Mouse (Mus musculus) forebrain, postnatal 0 days (tissue): ENCODE data around the gene Galk1. TPM values are rescaled to one million over a fixed set of nuclear protein-coding genes. Genes with fewer than 3 reads are reported as not detected.

ENCODE experiments used
- ATAC-seq: fragments of 200-750 bp; cut with Nextera tagmentation; 2 replicates; pipeline ENCODE4 v1.8.0; 2017; ENCODE audit warnings: mild to moderate bottlenecking, moderate library complexity
- DNase-seq: peaks from one replicate; pipeline ENCODE4 v3.0.0-alpha.2; 2015
- H3K27ac ChIP-seq: fragments of 300-500 bp; sonication (generic); 2 replicates; pipeline ENCODE4 v1.5.1; 2014; ENCODE audit warnings: low read depth, mild to moderate bottlenecking, antibody characterized with exemption, low read length, moderate library complexity, mixed read lengths
- H3K27me3 ChIP-seq: fragments of 300-500 bp; sonication (generic); 2 replicates; pipeline ENCODE4 v1.6.1; 2014; ENCODE audit warnings: mild to moderate bottlenecking, low read length, mixed read lengths; ENCODE audit not compliant: insufficient read depth
- H3K36me3 ChIP-seq: fragments of 300-500 bp; sonication (generic); 2 replicates; pipeline ENCODE4 v1.6.1; 2014; ENCODE audit warnings: mild to moderate bottlenecking, moderate library complexity; ENCODE audit not compliant: insufficient read depth
- H3K4me1 ChIP-seq: fragments of 300-500 bp; sonication (generic); 2 replicates; pipeline ENCODE4 v1.6.1; 2014; ENCODE audit warnings: antibody characterized with exemption; ENCODE audit not compliant: insufficient read depth
- H3K4me2 ChIP-seq: fragments of 300-500 bp; sonication (generic); 2 replicates; pipeline ENCODE4 v1.6.1; 2014; ENCODE audit warnings: low read depth, mild to moderate bottlenecking, moderate library complexity
- H3K4me3 ChIP-seq: fragments of 300-500 bp; sonication (generic); 2 replicates; pipeline ENCODE4 v1.5.1; 2014; ENCODE audit warnings: low read depth, low read length, mixed read lengths
- H3K9ac ChIP-seq: fragments of 300-500 bp; sonication (generic); 2 replicates; pipeline ENCODE4 v1.6.1; 2014; ENCODE audit warnings: mild to moderate bottlenecking
- H3K9me3 ChIP-seq: fragments of 300-500 bp; sonication (generic); 2 replicates; pipeline ENCODE4 v1.6.1; 2016; ENCODE audit warnings: low read length
- CTCF ChIP-seq: sonication (generic); IDR thresholded peaks from 2 replicates; pipeline ENCODE4 v1.5.1; 2016; ENCODE audit warnings: antibody characterized with exemption, control low read depth, low read depth
- WGBS: fragments of 180-500 bp; shearing (Covaris S2); extraction: QIAGEN DNeasy Blood & Tissue Kit; methylation state at CpG from one replicate; pipeline ENCODE4 v1.1.7; 2014; 5-methylcytosine and 5-hydroxymethylcytosine counted together
- polyA plus RNA-seq: library from polyadenylated mRNA; unstranded; fragments of >200 nt; fragmentation: Nextera tagmentation; extraction: Ambion mirVana; gene quantifications from 2 replicates; pipeline ENCODE4 v1.2.1, GENCODE M21; 2015
- total RNA-seq: library from RNA; depleted of rRNA; stranded (reverse); fragments of >200 nt; gene quantifications from 2 replicates; pipeline ENCODE4 v1.2.3, GENCODE M21; 2014; rRNA removed

Galk1 gene
- total and polyA plus RNA-seq, 2 experiments from 2014 or later: 42.6 to 61.1 TPM

DNA sequence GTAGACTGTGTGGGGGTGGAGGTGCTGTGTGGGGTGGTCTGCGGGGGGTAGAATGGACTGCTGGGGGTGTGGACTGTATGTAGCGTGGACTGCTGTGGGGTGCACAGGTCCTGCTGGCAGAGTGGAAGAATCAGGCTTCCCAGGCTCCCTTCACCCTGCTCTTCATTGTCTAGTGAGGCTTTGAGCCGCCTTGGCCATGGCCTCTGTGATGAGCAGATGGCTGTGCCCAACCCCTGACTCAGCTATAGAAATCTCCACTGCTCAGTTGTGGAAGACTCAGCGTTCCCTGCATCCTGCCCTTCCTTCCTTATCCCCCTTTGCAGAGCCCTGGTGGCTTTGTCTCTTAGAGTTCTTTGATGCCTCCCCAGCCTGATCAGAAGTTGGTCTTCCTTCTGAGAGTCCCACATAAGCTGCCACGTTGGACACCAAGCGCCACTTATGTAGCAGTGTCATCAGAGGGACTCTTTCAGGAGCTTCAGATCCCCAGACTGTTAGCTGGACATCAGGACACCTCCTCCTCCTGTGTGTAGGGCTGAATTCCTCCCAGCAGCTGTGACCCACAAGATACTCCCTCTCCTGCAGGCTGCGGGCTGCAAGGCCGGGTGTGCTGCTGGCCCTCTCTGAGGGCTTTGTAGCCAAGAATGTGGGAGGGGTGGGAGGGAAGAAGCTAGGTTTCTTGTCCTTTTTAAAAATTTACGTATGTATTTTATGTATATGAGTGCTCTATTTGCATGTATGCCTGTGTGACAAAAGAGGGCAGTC, 49.7 kb downstream of the Galk1 start:
- Histone ChIP-seq H3K4me2 (no peak overlapping the region), H3K36me3 (peaks cover 82% of the 10 kb centered on the region), H3K9me3 (no peaks in the 10 kb centered on the region), H3K9ac (no peak overlapping the region), H3K4me1 (no peaks in the 10 kb centered on the region), H3K27me3 (no peaks in the 10 kb centered on the region), H3K27ac (no peak overlapping the region), H3K4me3 (no peak overlapping the region)
- no peak for TF ChIP-seq CTCF
- DNase-seq (no peak), ATAC-seq (no peak)
- 87% methylated on average over 9 of the region's 9 CpGs for WGBS

DNA sequence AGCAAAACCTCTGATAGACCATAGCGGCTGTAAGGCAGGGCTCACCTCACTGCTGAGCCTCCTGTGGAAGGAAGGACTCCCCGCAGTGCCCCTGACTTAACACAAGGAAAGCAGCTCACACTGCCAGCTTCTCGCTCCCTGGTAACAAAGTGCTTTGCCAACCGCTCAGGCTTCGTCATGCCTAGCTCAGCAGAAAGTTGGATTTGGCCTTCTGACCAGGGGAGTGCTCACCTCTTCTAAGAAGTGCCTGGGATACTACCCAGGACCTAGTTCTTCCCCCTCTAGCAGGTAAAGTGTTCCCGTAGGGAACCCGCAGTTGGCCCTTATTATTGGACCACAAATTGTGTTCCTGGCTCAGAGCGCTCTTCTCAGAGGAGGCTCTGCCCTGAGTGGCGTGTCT, 53.5 kb downstream of the Galk1 start:
- Histone ChIP-seq H3K9ac (no peak overlapping the region), H3K27me3 (no peaks in the 10 kb centered on the region), H3K27ac (no peak overlapping the region), H3K9me3 (no peaks in the 10 kb centered on the region), H3K4me2 (no peak overlapping the region), H3K36me3 (peaks cover 68% of the 10 kb centered on the region), H3K4me1 (no peaks in the 10 kb centered on the region), H3K4me3 (no peak overlapping the region)
- ATAC-seq (no peak), DNase-seq (no peak)
- WGBS: 94% methylated on average over 9 of the region's 9 CpGs
- no peak for TF ChIP-seq CTCF

Other genes with a start within 250 kb of the Galk1 start
- gene Tmem94, start 247.3 kb downstream of the Galk1 start, total RNA-seq: 16.7 and 19.3 TPM in 2 replicates
- gene Tmem94, start 247.3 kb downstream of the Galk1 start, polyA plus RNA-seq: 12.1 and 14.9 TPM in 2 replicates
- 14.5 and 14.7 TPM in 2 replicates for gene Caskin2, start 199.1 kb downstream of the Galk1 start, total RNA-seq
- 4.5 and 6.1 TPM in 2 replicates for gene Caskin2, start 199.1 kb downstream of the Galk1 start, polyA plus RNA-seq
- gene Tsen54, start 198.0 kb downstream of the Galk1 start, total RNA-seq: 23.5 and 25.5 TPM in 2 replicates
- gene Tsen54, start 198.0 kb downstream of the Galk1 start, polyA plus RNA-seq: 16.8 and 18.1 TPM in 2 replicates
- 2.7 and 4.0 TPM in 2 replicates for gene Llgl2, start 188.7 kb downstream of the Galk1 start, total RNA-seq
- gene Llgl2, start 188.7 kb downstream of the Galk1 start, polyA plus RNA-seq: 0.72 and 1.1 TPM in 2 replicates
- not detected in 2 replicates for gene Myo15b, start 154.3 kb downstream of the Galk1 start, total RNA-seq
- gene Myo15b, start 154.3 kb downstream of the Galk1 start, polyA plus RNA-seq: 0.01 TPM in 1 of 2 replicates, not detected in the other
- 0.95 and 1.0 TPM in 2 replicates for gene Smim5, start 112.8 kb downstream of the Galk1 start, total RNA-seq
- gene Smim5, start 112.8 kb downstream of the Galk1 start, polyA plus RNA-seq: 2.4 and 2.5 TPM in 2 replicates
- gene Smim6, start 100.7 kb downstream of the Galk1 start, total RNA-seq: not detected in 2 replicates
- 0.27 TPM in 1 of 2 replicates, not detected in the other for gene Smim6, start 100.7 kb downstream of the Galk1 start, polyA plus RNA-seq
- 60.4 and 70.9 TPM in 2 replicates for gene Sap30bp, start 79.4 kb downstream of the Galk1 start, total RNA-seq
- 49.5 and 59.4 TPM in 2 replicates for gene Sap30bp, start 79.4 kb downstream of the Galk1 start, polyA plus RNA-seq
- gene Recql5, start 79.2 kb downstream of the Galk1 start, total RNA-seq: 14.5 and 18.9 TPM in 2 replicates
- gene Recql5, start 79.2 kb downstream of the Galk1 start, polyA plus RNA-seq: 6.9 and 8.4 TPM in 2 replicates
- 0.46 and 1.1 TPM in 2 replicates for gene Itgb4, start 38.0 kb downstream of the Galk1 start, total RNA-seq
- gene Itgb4, start 38.0 kb downstream of the Galk1 start, polyA plus RNA-seq: 0.93 and 1.3 TPM in 2 replicates
- 730 and 936 TPM in 2 replicates for gene H3f3b, start 15.2 kb upstream of the Galk1 start, total RNA-seq
- gene H3f3b, start 15.2 kb upstream of the Galk1 start, polyA plus RNA-seq: 2,422 and 2,718 TPM in 2 replicates
- gene Unk, start 17.6 kb upstream of the Galk1 start, total RNA-seq: 38.9 and 43.8 TPM in 2 replicates
- gene Unk, start 17.6 kb upstream of the Galk1 start, polyA plus RNA-seq: 18.7 and 22.5 TPM in 2 replicates
- 0.46 and 0.86 TPM in 2 replicates for gene Unc13d, start 65.2 kb upstream of the Galk1 start, total RNA-seq
- gene Unc13d, start 65.2 kb upstream of the Galk1 start, polyA plus RNA-seq: 0.29 and 0.58 TPM in 2 replicates
- 94.7 and 130 TPM in 2 replicates for gene Wbp2, start 74.3 kb upstream of the Galk1 start, total RNA-seq
- gene Wbp2, start 74.3 kb upstream of the Galk1 start, polyA plus RNA-seq: 281 and 287 TPM in 2 replicates
- gene Trim47, start 114.5 kb upstream of the Galk1 start, total RNA-seq: 10.5 and 13.0 TPM in 2 replicates
- 6.6 and 7.8 TPM in 2 replicates for gene Trim47, start 114.5 kb upstream of the Galk1 start, polyA plus RNA-seq
- 4.2 and 5.0 TPM in 2 replicates for gene Trim65, start 118.4 kb upstream of the Galk1 start, total RNA-seq
- 1.2 and 1.9 TPM in 2 replicates for gene Trim65, start 118.4 kb upstream of the Galk1 start, polyA plus RNA-seq
- gene Mrpl38, start 126.1 kb upstream of the Galk1 start, total RNA-seq: 56.7 and 67.8 TPM in 2 replicates
- 60.7 and 63.6 TPM in 2 replicates for gene Mrpl38, start 126.1 kb upstream of the Galk1 start, polyA plus RNA-seq
- gene Fbf1, start 155.4 kb upstream of the Galk1 start, total RNA-seq: 97.9 and 108 TPM in 2 replicates
- gene Fbf1, start 155.4 kb upstream of the Galk1 start, polyA plus RNA-seq: 23.2 and 38.2 TPM in 2 replicates
- 62.8 and 65.6 TPM in 2 replicates for gene Ten1, start 186.1 kb upstream of the Galk1 start, total RNA-seq
- gene Ten1, start 186.1 kb upstream of the Galk1 start, polyA plus RNA-seq: 92.8 and 104 TPM in 2 replicates
- 89.4 and 108 TPM in 2 replicates for gene Acox1, start 186.3 kb upstream of the Galk1 start, total RNA-seq
- gene Acox1, start 186.3 kb upstream of the Galk1 start, polyA plus RNA-seq: 43.8 and 58.2 TPM in 2 replicates
- gene Evpl, start 225.4 kb upstream of the Galk1 start, total RNA-seq: 1.5 and 2.3 TPM in 2 replicates
- gene Evpl, start 225.4 kb upstream of the Galk1 start, polyA plus RNA-seq: 0.49 and 1.1 TPM in 2 replicates